Mouse (Mus musculus) olfactory bulb, adult 2 months (tissue): Measurements from ENCODE around the gene Gm13271.
"Not testable (repeated sequence)": the region's sequence is repeated elsewhere in the genome, so short reads cannot be mapped to it uniquely, and the experiment has no call there.

Source experiments
- CTCF ChIP-seq: fragments of 200-500 bp; IDR thresholded peaks from 2 replicates; pipeline ENCODE4 v1.5.1; 2012; ENCODE audit warnings: low read depth, mild to moderate bottlenecking, low read length, moderate library complexity; ENCODE audit not compliant: insufficient read depth
- POLR2A ChIP-seq: fragments of 200-500 bp; IDR thresholded peaks from 2 replicates; pipeline ENCODE4 v1.6.1; 2012; ENCODE audit warnings: mild to moderate bottlenecking, low read depth, low read length, moderate library complexity; ENCODE audit not compliant: insufficient read depth

DNA sequence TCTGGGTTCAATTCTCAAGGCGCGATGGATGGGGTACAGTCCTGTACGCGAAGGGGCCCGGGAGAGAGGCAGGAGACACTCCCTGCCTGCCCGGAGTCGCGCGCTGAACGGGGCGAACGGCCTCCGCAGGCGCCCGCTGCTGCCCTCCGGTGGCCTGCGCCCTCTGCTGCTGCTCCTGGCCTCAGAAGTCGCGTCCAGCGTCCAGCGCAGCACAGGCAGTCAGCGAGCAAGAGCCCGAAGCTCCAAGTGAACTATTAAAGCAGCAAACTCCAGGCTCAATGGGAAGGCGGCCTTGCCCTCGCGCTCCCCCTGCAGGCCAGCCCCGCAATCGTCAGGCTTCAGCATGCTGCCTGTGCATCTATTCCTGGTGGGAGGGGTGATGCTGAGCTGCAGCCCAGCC, 5.8 kb downstream of the Gm13271 start:
- TF ChIP-seq POLR2A, CTCF: not testable (repeated sequence)
